Mouse (Mus musculus) kidney, embryonic 15.5 days (tissue): ENCODE measurements around the gene Gm5741. TPM values are rescaled to one million over a fixed set of nuclear protein-coding genes. Genes with fewer than 3 reads are reported as not detected.

Source experiments
- ATAC-seq: fragments of 200-750 bp; cut with Nextera tagmentation; replicated peaks from 2 replicates; pipeline ENCODE4 v1.8.0; 2017; ENCODE audit warnings: moderate TSS enrichment; ENCODE audit not compliant: low FRiP score
- H3K27ac ChIP-seq: fragments of 300-500 bp; sonication (generic); 2 replicates; pipeline ENCODE4 v1.5.1; 2015; ENCODE audit warnings: mild to moderate bottlenecking, inconsistent platforms
- H3K27me3 ChIP-seq: fragments of 300-500 bp; sonication (generic); 2 replicates; pipeline ENCODE4 v1.6.1; 2015; ENCODE audit warnings: inconsistent platforms
- H3K36me3 ChIP-seq: fragments of 300-500 bp; sonication (generic); 2 replicates; pipeline ENCODE4 v1.6.1; 2015; ENCODE audit warnings: inconsistent platforms
- H3K4me1 ChIP-seq: fragments of 300-500 bp; sonication (generic); 2 replicates; pipeline ENCODE4 v1.6.1; 2015; ENCODE audit warnings: inconsistent platforms
- H3K4me2 ChIP-seq: fragments of 300-500 bp; sonication (generic); 2 replicates; pipeline ENCODE4 v1.6.1; 2015; ENCODE audit warnings: moderate library complexity, mild to moderate bottlenecking, inconsistent platforms
- H3K4me3 ChIP-seq: fragments of 300-500 bp; sonication (generic); replicated peaks from 2 replicates; pipeline ENCODE4 v1.5.1; 2015; ENCODE audit warnings: mild to moderate bottlenecking, inconsistent platforms
- H3K9ac ChIP-seq: fragments of 300-500 bp; sonication (generic); 2 replicates; pipeline ENCODE4 v1.6.1; 2015; ENCODE audit warnings: mild to moderate bottlenecking, inconsistent platforms
- H3K9me3 ChIP-seq: fragments of 300-500 bp; sonication (generic); replicated peaks from 2 replicates; pipeline ENCODE4 v1.6.1; 2016; ENCODE audit warnings: inconsistent platforms
- WGBS: fragments of 180-500 bp; shearing (Covaris S2); methylation state at CpG from one replicate; pipeline ENCODE4 v1.1.7; 2015; ENCODE audit warnings: mixed read lengths; 5-methylcytosine and 5-hydroxymethylcytosine counted together
- polyA plus RNA-seq: library from polyadenylated mRNA; unstranded; fragments of >200 nt; fragmentation: Nextera tagmentation; extraction: Ambion mirVana; gene quantifications from 2 replicates; pipeline ENCODE4 v1.2.1, GENCODE M21; 2015

Gm5741 gene
- 0.66 and 0.82 TPM in 2 replicates for polyA plus RNA-seq

DNA sequence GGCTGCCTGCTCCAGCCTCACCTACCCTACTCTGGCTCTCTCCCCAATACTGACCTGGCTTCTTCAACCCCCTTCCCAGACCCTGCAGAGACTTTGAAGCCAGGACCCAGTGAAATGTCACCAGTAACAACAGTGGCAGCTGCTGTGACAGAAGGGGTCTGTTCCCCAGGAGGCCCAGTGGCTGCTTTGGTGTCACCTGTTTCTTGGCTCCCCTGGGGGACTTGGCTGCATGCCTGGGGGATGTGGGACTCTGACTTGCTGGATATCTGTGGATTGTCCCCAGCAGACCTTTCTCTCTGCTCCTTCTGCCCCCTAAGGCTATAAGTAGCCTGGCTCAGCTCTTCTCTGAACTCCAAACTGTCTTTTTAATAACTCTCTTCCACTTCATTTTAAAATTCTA lies at the start of gene Gm5741:
TSS of gene Gm5741 (minus strand) at position 1 of the 400 bp plus-strand sequence.
- Histone ChIP-seq H3K9ac (no peak within 1 kb of the TSS), H3K4me1 (peaks cover 15% of the 10 kb centered on the region), H3K4me3 (no peak within 1 kb of the TSS), H3K27me3 (no peaks in the 10 kb centered on the region), H3K36me3 (peaks cover 36% of the 10 kb centered on the region), H3K27ac (no peak within 1 kb of the TSS), H3K4me2 (no peak within 1 kb of the TSS), H3K9me3 (no peaks in the 10 kb centered on the region)
- no peak for ATAC-seq

DNA sequence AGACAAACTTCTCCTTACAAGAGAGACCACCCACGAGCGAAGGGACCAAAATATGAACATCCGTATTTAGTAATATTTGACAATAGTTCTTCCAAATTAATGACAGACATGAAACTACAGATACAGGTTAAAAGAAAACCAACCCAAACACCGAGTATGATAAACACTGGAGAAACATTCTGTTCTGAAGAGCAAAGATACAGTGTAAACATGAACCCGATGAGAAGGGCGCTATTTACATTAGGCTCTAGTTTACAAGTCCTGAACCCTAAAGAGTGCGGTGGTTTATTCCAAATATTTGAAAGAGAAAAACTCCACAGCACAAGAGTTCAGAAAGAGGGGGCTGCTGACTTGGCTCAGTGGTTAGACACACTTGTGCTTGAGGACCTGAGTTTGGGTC lies 49.2 kb upstream of the Gm5741 start:
- Histone ChIP-seq H3K4me1 (peaks cover 4% of the 10 kb centered on the region; the same call in 1 of the 2 replicates), H3K27me3 (no peaks in the 10 kb centered on the region), H3K4me2 (no peak overlapping the region), H3K9ac (no peak overlapping the region), H3K36me3 (peaks cover 11% of the 10 kb centered on the region), H3K27ac (no peak overlapping the region), H3K9me3 (no peaks in the 10 kb centered on the region), H3K4me3 (no peak overlapping the region)
- ATAC-seq, result no peak
- WGBS, result 91% methylated on average over 7 of the region's 7 CpGs

DNA sequence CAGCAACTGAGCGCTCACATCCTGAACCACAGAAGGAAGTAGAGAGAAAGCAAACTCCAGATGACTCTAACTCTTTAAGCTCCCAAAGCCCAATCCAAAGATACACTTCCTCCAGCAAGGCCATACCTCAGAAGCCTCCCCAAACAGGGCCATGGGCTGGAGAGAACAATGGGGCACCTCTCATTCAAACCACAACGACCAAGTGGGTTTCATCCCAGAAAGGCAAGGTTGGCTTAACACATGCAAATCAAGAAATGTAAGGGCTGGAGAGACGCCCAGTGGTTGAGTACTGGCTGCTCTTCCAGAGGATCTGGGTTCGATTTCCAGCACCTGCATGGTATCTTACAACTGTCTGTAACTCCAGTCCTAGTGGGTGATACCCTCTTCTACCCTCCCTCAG lies 47.7 kb upstream of the Gm5741 start:
- H3K4me1 ChIP-seq, result peaks cover 4% of the 10 kb centered on the region; the same call in 1 of the 2 replicates
- H3K9ac ChIP-seq, result no peak overlapping the region
- H3K4me2 ChIP-seq, result no peak overlapping the region
- 76% methylated on average over 4 of the region's 4 CpGs for WGBS
- ATAC-seq, result no peak
- no peak overlapping the region for H3K27ac ChIP-seq
- H3K4me3 ChIP-seq, result no peak overlapping the region
- H3K27me3 ChIP-seq, result no peaks in the 10 kb centered on the region
- H3K9me3 ChIP-seq, result no peaks in the 10 kb centered on the region
- H3K36me3 ChIP-seq, result peaks cover 25% of the 10 kb centered on the region

DNA sequence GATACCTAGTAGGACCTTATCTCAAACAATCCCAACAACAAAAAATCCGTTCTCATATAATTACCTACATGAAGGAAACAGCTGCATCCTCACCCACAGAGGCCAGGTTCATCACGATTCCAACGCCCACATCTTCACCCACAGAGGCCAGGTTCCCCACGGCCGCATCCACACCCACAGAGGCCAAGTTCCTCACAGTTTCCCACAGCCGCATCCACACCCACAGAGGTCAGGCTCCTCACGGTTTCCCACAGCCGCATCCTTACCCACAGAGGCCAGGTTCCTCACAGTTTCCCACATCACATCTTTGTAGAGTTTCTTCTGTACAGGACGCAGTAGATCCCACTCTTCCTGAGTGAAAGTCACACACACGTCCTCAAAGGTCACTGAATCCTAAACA lies 45.5 kb upstream of the Gm5741 start:
- no peak for ATAC-seq
- no peak overlapping the region for H3K4me3 ChIP-seq
- WGBS, result 94% methylated on average over 10 of the region's 10 CpGs
- no peaks in the 10 kb centered on the region for H3K9me3 ChIP-seq
- H3K27ac ChIP-seq, result no peak overlapping the region
- no peak overlapping the region for H3K4me2 ChIP-seq
- no peaks in the 10 kb centered on the region for H3K27me3 ChIP-seq
- H3K4me1 ChIP-seq, result no peaks in the 10 kb centered on the region
- H3K36me3 ChIP-seq, result peaks cover 43% of the 10 kb centered on the region
- H3K9ac ChIP-seq, result no peak overlapping the region

DNA sequence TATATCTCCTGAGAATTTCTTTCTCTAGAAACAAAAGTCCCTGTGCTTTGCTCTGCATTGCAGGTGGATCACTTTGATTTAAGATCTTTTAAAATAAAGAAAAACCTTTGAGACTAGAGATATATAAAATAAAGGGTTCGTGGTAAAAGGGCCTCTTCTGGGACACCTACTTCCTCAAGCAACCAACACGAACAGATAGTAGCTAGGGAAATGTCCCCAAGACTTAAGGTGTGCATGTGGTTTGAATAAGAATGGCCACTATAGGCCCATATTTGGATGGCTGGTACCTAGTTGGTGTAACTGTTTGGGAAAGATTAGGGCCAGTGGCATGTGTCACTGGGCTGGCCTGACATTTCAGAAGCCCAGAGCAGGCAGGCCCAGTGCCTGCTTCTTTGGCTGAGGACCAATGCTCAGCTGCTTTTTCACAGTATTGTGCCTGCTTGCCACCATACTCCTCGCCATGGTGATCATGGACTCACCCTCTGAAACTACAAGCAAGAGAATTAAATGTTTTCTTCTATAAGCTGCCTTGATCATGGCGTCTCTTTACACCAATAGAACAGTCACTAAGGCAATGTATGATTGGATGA lies 32.4 kb upstream of the Gm5741 start:
- ATAC-seq, result no peak
- no peak overlapping the region for H3K9ac ChIP-seq
- H3K9me3 ChIP-seq, result no peaks in the 10 kb centered on the region
- no peak overlapping the region for H3K27ac ChIP-seq
- H3K4me3 ChIP-seq, result no peak overlapping the region
- H3K4me1 ChIP-seq, result no peaks in the 10 kb centered on the region
- H3K36me3 ChIP-seq, result peaks cover 39% of the 10 kb centered on the region
- WGBS, result 86% methylated on average over 4 of the region's 4 CpGs
- no peak overlapping the region for H3K4me2 ChIP-seq
- H3K27me3 ChIP-seq, result no peaks in the 10 kb centered on the region

DNA sequence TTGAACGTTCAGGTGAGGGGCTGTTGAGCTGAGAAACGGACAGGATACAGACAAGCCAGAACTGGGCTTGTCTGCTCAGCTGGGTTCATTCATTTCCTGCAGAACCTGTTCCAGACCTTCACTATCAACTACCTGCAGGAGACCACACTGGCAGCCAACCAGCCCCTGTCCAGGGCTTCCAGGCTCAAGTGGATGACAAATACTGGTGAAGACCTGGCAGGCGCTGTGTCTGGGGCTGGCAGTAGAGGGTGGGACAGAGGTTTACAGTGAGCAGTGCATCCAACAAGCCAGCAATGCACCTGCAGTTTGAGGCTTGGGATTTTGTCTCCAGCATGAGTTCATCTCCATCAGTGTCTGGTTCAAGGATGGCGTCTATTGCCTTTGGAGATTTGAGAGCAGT lies 29.1 kb upstream of the Gm5741 start:
- ATAC-seq, result no peak
- Histone ChIP-seq H3K27me3 (no peaks in the 10 kb centered on the region), H3K4me1 (no peaks in the 10 kb centered on the region), H3K9me3 (no peaks in the 10 kb centered on the region), H3K4me3 (no peak overlapping the region), H3K9ac (no peak overlapping the region), H3K4me2 (no peak overlapping the region), H3K36me3 (peaks cover 65% of the 10 kb centered on the region), H3K27ac (no peak overlapping the region)
- WGBS, result 87% methylated on average over 4 of the region's 4 CpGs

DNA sequence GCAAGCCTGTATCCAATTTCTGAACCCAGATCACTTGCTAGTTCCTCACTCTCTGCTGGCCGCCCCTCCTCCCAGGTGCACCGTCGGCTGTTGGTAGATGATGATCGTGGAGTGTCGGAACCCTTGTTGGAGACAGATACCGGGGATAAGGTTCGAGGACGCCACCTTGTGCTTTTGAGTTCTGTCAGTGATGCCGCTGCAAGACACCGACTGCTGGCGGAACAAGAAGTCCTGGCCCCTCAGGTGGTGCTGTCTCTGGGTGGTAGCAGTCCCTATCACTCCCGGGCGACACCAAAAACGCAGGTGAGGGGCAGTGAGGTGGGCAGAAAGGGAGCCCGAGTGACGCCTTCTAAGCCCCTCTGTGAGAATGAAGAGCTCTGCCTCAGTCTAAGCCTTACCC lies 28.4 kb upstream of the Gm5741 start:
- no peak overlapping the region for H3K4me2 ChIP-seq
- no peaks in the 10 kb centered on the region for H3K4me1 ChIP-seq
- no peak overlapping the region for H3K4me3 ChIP-seq
- no peaks in the 10 kb centered on the region for H3K27me3 ChIP-seq
- H3K36me3 ChIP-seq, result peaks cover 65% of the 10 kb centered on the region
- no peaks in the 10 kb centered on the region for H3K9me3 ChIP-seq
- 90% methylated on average over 16 of the region's 16 CpGs for WGBS
- ATAC-seq, result no peak
- H3K9ac ChIP-seq, result no peak overlapping the region
- H3K27ac ChIP-seq, result no peak overlapping the region

DNA sequence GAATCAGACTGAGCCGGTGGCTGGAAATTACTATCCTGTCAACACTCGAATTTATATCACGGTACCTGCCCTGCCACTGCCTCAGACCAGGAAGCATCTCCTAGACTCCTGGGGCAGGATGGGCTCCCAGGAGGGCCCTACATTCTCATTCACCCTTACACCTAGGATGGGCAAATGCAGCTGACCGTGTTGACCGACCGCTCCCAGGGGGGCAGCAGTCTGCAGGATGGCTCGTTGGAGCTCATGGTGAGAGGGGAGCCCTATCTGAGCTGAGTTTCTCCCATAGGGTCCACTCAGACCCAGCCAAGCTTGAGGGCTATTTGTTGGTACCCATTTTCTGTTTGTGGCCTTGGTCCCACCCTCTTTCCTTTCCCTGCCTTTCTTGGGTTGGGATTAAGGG lies 27.8 kb upstream of the Gm5741 start:
- Histone ChIP-seq H3K4me3 (no peak overlapping the region), H3K36me3 (peaks cover 65% of the 10 kb centered on the region), H3K4me1 (no peaks in the 10 kb centered on the region), H3K27ac (no peak overlapping the region), H3K27me3 (no peaks in the 10 kb centered on the region), H3K9ac (no peak overlapping the region), H3K4me2 (no peak overlapping the region), H3K9me3 (no peaks in the 10 kb centered on the region)
- no peak for ATAC-seq
- WGBS, result 95% methylated on average over 7 of the region's 7 CpGs

DNA sequence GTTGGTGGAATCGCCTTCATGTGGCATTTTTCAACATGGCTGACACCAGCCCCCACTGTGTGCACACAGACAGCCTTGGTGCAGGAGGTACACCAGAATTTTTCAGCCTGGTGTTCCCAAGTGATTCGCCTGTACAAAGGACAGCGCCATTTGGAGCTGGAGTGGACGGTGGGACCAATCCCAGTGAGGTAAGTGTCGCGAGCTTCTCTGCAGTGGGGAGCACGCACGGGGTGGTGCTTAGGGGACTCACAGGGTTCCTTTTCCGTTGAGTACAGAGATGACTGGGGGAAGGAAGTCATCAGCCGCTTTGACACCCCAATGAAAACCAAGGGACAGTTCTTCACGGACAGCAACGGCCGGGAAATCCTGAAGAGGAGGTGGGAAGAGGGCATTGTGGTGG lies 27.3 kb upstream of the Gm5741 start:
- Histone ChIP-seq H3K4me3 (no peak overlapping the region), H3K27me3 (no peaks in the 10 kb centered on the region), H3K9me3 (no peaks in the 10 kb centered on the region), H3K36me3 (peaks cover 65% of the 10 kb centered on the region), H3K4me2 (no peak overlapping the region), H3K9ac (no peak overlapping the region), H3K4me1 (no peaks in the 10 kb centered on the region), H3K27ac (no peak overlapping the region)
- 96% methylated on average over 13 of the region's 13 CpGs for WGBS
- no peak for ATAC-seq

DNA sequence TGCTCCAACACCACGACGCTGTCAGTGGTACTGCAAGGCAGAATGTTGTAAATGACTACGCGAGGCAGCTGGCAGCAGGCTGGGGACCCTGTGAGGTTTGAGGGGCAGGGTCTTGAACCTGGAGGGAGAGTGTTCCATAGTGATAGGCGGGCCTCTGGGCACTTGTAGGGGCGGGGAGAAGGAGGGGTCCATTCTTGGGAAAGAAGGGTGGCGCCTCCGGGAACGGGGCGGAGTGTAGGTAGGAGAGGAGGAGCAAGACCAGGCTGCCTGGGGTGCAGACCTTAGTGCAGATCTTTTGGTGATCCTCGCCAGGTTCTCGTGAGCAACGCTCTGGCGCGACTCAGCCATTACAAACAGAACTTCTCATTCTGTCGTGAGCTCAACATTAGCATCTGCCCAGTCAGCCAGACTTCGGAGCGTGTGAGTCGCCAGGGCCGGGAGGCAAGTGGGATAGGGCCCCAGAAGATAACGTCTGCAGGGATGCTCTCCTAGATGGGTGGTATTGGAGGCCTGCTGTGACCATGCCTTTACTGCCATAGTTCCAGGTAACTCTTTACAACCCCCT lies 23.8 kb upstream of the Gm5741 start:
- no peak overlapping the region for H3K4me3 ChIP-seq
- no peak for ATAC-seq
- no peaks in the 10 kb centered on the region for H3K9me3 ChIP-seq
- no peaks in the 10 kb centered on the region for H3K4me1 ChIP-seq
- H3K27ac ChIP-seq, result no peak overlapping the region
- no peaks in the 10 kb centered on the region for H3K27me3 ChIP-seq
- no peak overlapping the region for H3K4me2 ChIP-seq
- WGBS, result 36% methylated on average over 21 of the region's 21 CpGs
- H3K36me3 ChIP-seq, result peaks cover 69% of the 10 kb centered on the region
- no peak overlapping the region for H3K9ac ChIP-seq

DNA sequence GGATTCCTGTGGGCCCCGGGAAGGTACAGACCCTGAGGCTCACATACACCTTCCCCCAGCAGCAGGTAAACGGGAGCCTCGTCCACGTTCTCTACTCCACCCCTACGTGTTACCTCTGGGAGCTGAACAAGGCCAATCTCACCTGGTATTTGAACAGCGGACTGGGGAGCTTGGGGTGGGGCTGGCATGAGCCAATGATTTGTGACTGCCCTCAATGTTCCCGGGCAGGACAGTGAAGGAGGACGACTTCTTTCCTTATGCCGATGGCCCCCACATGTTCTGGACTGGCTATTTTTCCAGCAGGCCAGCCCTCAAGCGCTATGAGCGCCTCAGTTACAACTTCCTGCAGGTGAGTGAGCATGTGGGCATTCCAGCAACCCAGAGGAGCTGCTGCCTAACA lies 23.1 kb upstream of the Gm5741 start:
- Histone ChIP-seq H3K36me3 (peaks cover 66% of the 10 kb centered on the region), H3K4me2 (no peak overlapping the region), H3K27ac (no peak overlapping the region), H3K9me3 (no peaks in the 10 kb centered on the region), H3K27me3 (no peaks in the 10 kb centered on the region), H3K4me1 (no peaks in the 10 kb centered on the region), H3K9ac (no peak overlapping the region), H3K4me3 (no peak overlapping the region)
- no peak for ATAC-seq
- 89% methylated on average over 11 of the region's 11 CpGs for WGBS

DNA sequence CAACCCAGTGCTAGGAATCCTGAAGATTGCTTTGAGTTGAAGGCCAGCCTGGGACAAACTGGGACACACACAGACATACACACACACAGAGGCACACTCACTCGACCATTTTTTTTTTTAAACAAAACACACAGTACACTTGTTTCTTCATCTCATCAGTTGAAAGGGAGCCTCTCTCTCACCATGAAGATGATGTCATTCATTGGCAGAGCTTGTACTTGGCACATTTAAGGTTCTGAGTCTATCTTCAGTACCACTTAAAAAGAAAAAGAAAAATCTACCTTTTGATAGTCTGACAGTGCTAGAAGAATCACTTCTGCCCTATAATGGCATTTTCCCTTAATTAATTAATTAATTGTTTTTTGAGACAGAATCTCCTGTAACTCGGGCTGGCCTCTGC lies 21.0 kb upstream of the Gm5741 start:
- Histone ChIP-seq H3K9ac (no peak overlapping the region), H3K4me2 (no peak overlapping the region), H3K4me3 (no peak overlapping the region), H3K27ac (no peak overlapping the region), H3K36me3 (peaks cover 57% of the 10 kb centered on the region), H3K9me3 (no peaks in the 10 kb centered on the region), H3K27me3 (no peaks in the 10 kb centered on the region), H3K4me1 (peaks cover 8% of the 10 kb centered on the region)
- no peak for ATAC-seq
- WGBS, result 81% methylated on average over 2 of the region's 2 CpGs

DNA sequence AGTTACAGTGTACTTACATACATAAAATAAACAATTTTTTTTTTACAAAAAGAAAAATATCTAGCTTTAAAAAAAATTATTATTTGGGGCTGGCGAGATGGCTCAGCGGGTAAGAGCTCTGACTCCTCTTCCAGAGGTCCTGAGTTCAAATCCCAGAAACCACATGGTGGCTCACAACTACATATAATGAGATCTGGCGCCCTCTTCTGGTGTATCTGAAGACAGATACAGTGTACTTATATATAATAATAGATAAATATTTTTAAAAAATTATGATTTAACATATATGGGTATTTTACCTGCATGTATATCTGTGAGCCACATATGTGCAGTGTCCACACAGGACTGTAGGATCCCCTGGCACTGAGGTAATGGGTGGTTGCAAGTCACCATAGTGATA lies 18.5 kb upstream of the Gm5741 start:
- Histone ChIP-seq H3K9ac (no peak overlapping the region), H3K4me2 (no peak overlapping the region), H3K4me3 (no peak overlapping the region), H3K9me3 (no peaks in the 10 kb centered on the region), H3K36me3 (peaks cover 43% of the 10 kb centered on the region), H3K27me3 (no peaks in the 10 kb centered on the region), H3K27ac (no peak overlapping the region), H3K4me1 (peaks cover 29% of the 10 kb centered on the region)
- no peak for ATAC-seq
- 81% methylated on average over 3 of the region's 3 CpGs for WGBS
